Mouse (Mus musculus): ENCODE data around the gene Cdca4. TPM values are rescaled to one million over a fixed set of nuclear protein-coding genes. Genes with fewer than 3 reads are reported as not detected.

Gene Cdca4
- 10 to 100 TPM; 67.6 to 86.3 (median 83.9) TPM for polyA plus RNA-seq (2017; shearing (Covaris generic))

GRCm38 (mm10) chr12:112829244-112829864 is at the start of gene Cdca4:
Cdca4 (minus strand) TSS chr12:112829423.
- ATAC-seq = peak; percentile 87

DNA sequence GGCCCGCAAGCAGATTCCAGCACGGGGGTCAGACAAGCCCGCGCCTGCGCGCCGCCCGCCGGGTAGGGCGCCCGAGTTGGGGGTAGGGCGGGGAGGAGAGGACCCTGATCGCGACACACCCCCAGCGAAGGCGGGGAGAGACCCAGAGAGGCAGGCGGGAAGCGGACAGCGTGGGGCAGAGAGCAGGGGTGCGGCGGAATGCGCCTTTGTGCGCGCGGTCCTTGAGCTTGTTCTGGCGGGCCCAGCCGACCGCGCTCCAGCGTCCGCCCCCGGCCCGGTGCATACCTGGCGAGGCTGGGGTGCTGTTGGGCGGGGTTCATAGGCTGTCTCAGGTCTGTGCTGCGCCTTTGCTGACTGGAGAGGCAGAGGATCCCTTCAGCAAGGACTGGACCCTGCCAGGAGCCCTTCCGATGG is 48.4 kb upstream of the Cdca4 start:
- no peak for ATAC-seq

DNA sequence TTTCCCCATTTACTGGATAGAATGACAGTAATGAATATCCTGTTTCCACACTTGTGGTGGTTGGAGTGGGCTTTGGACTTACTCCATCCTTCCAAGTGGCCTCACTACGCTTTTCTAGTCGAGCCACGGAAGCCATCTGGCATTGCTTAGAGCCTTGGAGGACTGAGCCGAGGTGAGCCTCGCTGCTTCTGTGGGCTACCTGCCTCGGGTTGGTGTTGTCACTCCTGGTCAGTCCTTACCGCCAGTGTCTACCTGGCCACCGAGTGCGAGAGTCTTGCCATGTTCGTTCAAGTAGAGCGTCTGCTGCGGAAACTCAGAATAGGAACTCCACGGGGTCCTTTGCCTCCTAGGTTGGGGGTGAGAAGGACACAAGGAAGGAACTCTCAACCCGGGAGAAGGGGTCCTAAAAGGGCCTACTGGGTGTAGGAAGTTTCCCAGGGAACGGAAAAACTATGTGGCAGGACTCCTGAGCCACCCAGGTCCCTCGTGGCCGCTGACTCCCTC is 47.9 kb upstream of the Cdca4 start:
- ATAC-seq = no peak

GRCm38 (mm10) chr12:112876332-112877072 is 47.3 kb upstream of the Cdca4 start:
- peak; percentile 27 for ATAC-seq

DNA sequence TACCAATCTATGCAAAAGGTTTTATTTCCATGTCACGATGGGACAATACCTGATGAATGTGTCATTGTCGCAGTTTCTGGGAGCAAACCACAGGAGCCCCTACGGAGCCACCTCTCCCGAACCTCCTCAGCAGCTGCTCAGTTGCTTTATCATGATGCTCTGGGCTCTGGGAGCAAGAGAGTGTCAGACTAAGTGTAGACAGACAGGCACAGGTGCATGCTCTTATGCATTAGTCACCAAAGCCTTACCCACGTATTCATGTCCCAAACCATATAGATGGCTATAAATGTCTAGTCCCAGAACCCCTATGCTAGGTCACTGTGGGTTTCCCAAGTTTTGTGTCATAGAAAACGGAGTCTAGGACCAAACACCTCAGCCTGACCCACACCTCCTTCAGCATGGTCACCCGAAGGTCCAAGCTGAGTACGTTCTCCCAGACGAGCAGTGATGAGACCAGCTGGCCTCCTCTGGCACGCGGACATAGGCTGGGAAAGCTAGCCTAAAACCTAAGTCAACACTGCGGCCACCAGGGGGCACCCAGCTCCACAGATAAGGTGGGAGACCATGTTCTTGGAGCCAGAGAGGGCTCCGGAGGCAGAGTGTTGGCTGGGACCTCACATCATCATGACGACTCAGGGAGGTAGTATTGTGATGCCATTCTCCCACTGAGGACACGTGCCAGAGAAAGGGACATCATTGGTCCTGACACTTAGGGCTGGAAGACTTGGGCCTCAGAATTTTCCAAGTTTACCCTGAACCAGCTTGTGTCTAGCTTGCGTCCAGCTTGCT is 46.2 kb upstream of the Cdca4 start:
- ATAC-seq = peak; percentile 30

DNA sequence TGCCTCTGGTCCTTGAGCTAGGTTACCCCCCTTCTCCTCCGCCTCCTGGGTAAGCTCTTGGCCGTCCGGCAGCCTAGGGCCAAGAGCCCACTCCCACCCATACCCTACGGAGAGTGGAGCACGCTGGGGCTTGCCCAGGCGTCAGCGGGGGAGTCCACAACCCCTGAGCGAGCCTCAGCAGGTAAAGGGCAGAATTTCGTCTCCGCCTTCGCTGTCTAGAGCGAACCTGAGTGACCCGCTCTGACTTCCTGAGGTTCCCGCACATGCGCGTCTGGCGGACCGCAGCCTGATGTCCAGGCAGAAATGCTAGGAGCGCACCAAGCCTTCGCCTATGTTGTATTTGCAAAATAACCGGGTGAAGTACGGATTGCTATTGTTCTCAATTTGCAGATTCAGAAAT is 45.0 kb upstream of the Cdca4 start:
- no peak for ATAC-seq

DNA sequence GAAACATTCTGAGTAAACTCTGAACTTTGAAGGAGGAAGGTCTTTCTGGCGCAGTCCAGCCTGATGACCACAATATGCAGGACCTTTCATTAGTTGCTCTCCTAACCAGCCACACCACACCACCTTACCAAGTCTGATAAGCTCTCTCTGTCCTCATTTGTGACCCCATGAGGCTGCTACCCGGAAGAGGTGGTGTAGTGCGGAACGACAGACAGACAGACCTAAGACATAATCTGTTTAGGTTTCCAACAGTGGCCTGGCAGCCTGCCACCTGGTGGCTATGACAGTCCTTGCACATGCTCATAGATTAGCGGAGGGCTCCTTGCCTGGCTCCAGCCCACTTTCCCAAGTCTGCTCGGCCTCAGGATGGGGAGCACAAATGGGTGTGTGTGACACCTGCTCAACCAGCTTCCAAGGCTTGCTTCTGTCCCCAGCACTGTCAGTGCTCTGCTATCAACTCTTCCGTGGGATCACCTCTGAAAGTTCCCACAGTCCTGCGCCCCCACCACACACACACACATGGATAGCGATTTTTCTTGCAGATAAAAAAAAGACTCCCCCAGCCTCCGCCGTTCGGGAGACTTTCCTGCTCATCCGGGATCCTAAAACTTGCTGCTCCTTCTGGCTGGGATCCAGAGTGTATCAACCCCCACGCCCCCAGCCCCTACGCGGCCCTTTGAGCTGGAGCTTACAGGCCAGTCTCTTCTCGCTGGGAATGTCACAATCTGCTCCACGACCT is 44.4 kb upstream of the Cdca4 start:
- peak; percentile 75 for ATAC-seq

- ATAC-seq = no peak
These were observed 43.8 kb upstream of the Cdca4 start for GRCm38 (mm10) chr12:112872991-112873390.

DNA sequence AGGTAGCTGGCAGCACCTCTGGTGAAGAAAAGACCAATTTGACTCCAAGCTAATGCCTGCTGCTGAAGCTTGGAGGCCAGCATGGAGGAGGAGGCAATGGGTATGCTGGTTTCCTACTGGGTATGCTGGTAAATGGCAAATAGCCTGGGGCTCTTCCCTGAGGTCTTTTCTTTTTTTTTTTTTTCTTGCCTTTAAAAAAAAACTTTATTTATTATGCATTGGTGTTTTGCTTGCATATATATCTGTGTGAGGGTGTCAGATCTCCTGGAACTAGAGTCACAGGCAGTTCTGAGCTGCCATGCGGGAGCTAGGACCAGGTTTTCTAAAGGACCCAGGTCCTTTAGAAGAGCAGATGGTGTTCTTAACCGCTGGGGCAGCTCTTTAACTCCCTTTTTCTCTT is 42.0 kb upstream of the Cdca4 start:
- no peak for ATAC-seq

DNA sequence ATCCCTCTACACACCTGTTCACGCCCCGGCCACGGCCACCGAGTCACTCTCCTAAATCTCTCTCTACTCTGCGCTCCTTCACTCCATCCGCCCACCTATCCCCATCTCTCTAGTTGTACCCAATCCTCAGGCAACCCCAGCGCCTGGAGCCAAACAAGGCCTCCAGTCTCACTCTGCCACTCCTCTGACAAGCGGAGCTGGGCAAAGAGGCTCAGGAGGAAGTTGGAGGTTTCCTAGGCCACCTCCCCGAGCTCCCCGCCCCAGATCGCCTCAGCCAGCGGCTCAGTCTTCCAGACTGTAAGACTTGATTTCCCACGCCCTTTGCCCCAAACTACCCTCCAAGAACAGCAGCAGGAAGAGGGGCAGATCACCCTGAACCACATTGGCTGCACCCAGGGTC is 41.6 kb upstream of the Cdca4 start:
- ATAC-seq = peak; percentile 12

DNA sequence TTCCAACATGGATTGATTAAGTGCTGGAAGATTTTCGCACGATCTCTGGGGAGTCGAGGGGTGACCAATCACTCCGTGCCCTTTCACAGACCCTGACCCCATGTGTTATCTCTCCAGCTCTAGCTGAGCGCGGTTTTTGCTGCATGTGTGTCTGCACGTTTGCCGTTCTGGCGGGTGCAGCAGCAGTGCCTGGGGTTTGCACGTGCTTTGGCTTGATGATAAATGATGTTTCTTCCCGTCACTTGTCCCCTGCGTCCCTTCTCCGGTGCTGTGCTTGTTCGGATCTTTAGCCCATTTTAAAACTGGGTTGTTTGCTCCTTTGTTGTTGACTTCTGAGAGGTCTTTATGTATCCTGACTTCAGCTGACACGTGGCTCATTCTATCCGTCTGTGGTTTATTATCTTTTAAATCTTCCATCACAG is 40.6 kb upstream of the Cdca4 start:
- no peak for ATAC-seq

DNA sequence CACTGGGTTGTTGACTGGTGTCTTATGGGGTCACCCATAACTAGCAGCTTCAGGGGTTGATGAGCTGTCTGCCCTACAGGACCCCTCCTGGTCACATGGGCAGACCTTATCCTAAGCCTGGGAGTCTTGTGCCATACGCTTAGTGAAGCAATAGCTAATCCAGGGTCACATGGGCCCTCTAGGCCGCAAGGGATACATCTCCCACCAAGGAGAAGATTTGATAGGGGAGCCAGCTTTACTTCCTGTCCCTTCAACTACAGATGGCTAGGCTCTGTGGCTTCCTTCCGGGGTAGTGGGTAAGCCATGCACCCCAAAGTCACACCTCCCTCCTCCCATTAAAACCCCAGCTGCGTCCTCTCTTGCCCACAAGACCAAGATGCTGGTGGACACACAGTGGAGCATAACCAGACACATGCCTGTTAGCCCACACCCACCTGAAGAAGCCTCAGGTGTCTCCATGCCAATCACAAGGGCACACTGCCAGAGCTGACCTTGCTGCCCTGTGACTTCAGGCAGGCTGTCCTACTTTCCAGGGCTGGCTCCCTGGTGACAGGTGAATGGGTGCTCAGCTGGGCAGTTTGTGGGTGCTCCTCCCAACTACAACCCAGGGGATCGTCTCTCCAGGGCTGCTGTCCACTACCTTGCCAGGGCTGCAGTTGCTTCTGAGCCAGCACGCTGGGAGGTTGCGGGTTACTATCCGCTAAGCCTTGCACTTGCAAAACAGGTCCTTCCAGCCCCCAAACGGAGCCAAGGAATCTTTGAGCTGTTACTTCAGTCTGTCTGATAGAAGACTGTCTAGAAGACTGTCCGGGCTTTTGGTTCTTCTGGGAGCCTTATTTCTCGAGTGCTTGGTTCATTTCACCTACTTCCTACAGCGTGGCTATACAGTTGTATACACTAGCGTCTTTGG is 39.2 kb upstream of the Cdca4 start, which contains the start of gene Gpr132:
Gene Gpr132 (minus strand): TSS at position 51 of the 910 bp plus-strand sequence.
- ATAC-seq = peak; percentile 84

- no peak for ATAC-seq
These were observed 38.0 kb upstream of the Cdca4 start for GRCm38 (mm10) chr12:112867106-112867674.

DNA sequence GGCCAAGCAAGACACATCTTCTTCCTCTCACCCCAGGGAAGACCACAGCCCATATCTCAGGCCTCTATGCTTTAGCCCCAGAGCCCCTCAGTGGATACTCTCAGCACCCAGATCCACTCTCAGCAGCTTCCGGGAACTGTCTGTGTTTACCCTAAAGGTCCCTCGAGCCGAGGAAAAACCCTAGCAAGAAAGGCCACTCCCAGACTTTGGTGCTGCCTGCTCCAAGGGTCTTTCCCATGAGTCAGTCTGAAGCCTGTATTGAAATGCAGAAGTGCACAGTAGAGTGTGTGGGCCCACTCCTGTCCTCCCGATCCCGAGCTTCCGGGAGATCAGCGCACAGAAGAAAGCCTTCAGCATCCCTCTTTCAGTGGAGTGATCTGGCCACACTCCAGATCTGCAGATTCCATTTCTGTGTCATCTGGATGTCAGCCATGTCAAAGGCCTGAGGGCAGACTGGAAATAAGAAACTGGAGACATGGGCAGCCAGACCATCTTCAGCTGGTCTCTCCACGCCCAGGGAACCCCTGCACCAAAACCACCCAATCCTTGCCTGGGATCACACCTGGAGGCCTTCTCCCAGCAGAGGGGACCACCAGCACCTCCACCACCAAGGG is 37.4 kb upstream of the Cdca4 start:
- ATAC-seq = no peak

DNA sequence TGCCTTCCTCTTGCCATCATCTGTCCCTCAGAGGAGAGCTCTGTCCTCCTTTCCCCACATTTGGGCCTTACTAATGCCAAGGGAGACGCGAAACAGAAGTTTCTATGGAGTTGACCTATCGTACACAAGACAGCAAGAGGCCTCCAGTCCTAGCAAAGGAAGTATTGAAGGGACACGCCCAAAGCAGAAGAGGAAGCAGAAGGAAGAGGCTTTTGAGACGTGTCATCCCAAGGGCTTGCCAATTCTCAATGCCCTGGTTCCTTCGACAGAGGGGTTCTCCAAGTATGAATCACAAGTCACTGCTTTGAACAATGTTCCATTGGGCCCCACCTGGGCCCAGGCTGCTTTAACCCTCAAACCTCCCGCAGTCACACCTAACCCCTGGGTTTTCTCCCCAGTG is 35.6 kb upstream of the Cdca4 start:
- ATAC-seq = no peak

DNA sequence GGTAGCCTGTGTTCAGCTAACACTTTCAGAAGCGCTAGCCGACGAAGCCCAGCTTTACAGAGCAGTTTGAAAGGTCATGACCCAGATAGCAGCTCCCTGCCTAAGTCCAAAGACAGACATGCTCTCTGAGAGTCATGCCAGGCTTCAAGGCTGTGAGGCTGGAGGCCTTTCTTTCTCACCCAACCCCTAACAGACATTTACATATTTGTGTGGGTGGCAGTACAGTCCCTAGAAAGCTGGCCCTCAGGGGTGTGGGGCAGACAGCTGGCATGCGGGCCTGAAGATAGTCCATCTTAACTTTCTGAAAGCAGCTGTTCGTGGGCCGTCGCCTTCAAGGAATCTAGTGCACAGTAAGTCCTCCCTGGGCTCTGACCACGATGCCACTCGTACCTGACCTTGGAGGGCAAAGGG is 32.7 kb upstream of the Cdca4 start:
- ATAC-seq = no peak

- peak; percentile 82 for ATAC-seq
These were observed 31.5 kb upstream of the Cdca4 start for GRCm38 (mm10) chr12:112860765-112861164.

GRCm38 (mm10) chr12:112859930-112860329 is 30.7 kb upstream of the Cdca4 start:
- ATAC-seq = peak; percentile 57

DNA sequence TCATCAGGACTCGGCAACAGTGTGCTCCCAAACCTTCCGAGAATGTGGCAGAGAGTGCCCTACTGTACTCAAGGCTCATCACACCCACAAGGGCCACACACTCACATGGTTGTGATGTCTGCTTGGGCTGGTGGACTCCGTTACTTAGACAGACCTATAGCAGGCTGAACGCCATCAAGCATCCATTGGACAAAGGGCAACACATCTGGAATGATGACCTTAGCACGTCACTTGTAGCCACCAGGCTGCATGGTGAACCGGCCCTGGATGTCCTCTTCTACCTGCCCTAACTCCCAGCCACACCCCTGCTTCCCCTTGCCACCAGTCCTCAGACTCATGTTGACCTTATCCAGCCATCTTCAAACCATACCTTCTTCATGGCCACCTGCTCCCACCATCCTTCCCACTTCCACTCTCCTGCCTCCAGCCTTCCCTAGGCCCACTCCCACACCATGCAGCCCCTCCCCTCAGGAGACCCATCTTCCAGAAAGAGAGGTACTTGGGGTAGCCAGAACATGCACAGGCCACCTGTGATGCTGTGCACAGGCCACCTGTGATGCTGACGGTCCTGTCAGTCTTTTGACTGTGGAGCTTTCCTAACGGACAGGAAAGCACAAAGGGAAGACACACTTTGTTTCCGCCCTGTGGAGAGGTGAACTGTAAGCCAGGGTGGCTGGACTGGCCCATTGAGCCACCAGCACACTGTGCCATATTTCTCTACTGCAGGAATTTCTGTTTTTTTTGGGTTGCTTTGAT is 29.5 kb upstream of the Cdca4 start:
- ATAC-seq = no peak

Data from inflammation-experienced regulatory T-cells, adult 6 months (primary cell).